Mouse (Mus musculus): ENCODE results near the gene Serbp1.

DNA sequence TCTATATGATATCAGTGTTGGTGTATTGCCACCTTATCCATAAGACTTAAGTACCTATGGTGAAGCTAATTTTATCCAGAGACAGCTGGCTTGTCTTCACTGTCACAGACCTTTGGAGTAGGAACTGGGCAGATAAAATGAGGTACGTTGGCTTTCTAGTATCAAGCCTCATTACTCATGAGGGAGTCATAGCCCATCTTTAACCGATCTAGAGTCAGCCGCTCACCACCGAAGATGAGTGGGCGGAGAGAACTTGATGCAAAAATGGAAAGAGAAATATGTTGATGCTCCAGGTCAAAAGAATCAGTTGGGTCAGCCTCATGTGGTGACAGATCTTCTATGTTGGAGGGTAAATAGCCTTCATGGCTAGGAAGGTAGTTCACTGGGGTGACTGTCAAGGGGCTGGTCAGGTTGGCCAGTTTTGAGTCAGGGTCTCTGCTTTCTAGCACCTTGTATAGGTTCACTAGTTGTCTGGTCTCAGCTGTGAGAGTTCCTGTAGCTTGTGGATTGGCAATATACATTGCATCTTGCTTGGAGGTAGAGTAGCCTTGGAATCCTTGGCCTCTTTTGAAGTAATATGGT is 54.2 kb downstream of the Serbp1 start:
- no peak for TF ChIP-seq CTCF (IDR thresholded peaks at IDR 0.05)
- TF ChIP-seq POLR2A (IDR thresholded peaks at IDR 0.05; ENCODE audit: insufficient read depth, low read depth, low read length) = no peak

Data from heart, adult 2 months (tissue).